Mouse (Mus musculus) forebrain, embryonic 16.5 days (tissue): ENCODE results near the gene Rad51b. TPM values are rescaled to one million over a fixed set of nuclear protein-coding genes. Genes with fewer than 3 reads are reported as not detected.

Experiments
- ATAC-seq: fragments of 200-750 bp; cut with Nextera tagmentation; 2 replicates; pipeline ENCODE4 v1.8.0; 2017; ENCODE audit warnings: mild to moderate bottlenecking, moderate library complexity
- H3K27ac ChIP-seq: fragments of 300-500 bp; sonication (generic); 2 replicates; pipeline ENCODE4 v1.5.1; 2014; ENCODE audit warnings: low read length, control low read depth
- H3K27me3 ChIP-seq: fragments of 300-500 bp; sonication (generic); replicated peaks from 2 replicates; pipeline ENCODE4 v1.6.1; 2014; ENCODE audit warnings: low read length; ENCODE audit not compliant: control insufficient read depth, insufficient read depth
- H3K36me3 ChIP-seq: fragments of 300-500 bp; sonication (generic); 2 replicates; pipeline ENCODE4 v1.6.1; 2014; ENCODE audit not compliant: control insufficient read depth, insufficient read depth
- H3K4me1 ChIP-seq: fragments of 300-500 bp; sonication (generic); replicated peaks from 2 replicates; pipeline ENCODE4 v1.6.1; 2014; ENCODE audit warnings: low read length; ENCODE audit not compliant: control insufficient read depth, insufficient read depth
- H3K4me2 ChIP-seq: fragments of 300-500 bp; sonication (generic); 2 replicates; pipeline ENCODE4 v1.6.1; 2014; ENCODE audit warnings: mild to moderate bottlenecking, low read length, control low read depth
- H3K4me3 ChIP-seq: fragments of 300-500 bp; sonication (generic); replicated peaks from 2 replicates; pipeline ENCODE4 v1.5.1; 2014; ENCODE audit warnings: mild to moderate bottlenecking, low read length, control low read depth
- H3K9ac ChIP-seq: fragments of 300-500 bp; sonication (generic); replicated peaks from 2 replicates; pipeline ENCODE4 v1.6.1; 2014; ENCODE audit warnings: low read depth, low read length, control low read depth
- H3K9me3 ChIP-seq: fragments of 300-500 bp; sonication (generic); 2 replicates; pipeline ENCODE4 v1.6.1; 2016; ENCODE audit warnings: low read length; ENCODE audit not compliant: control insufficient read depth
- WGBS: fragments of 180-500 bp; shearing (Covaris S2); extraction: QIAGEN DNeasy Blood & Tissue Kit; methylation state at CpG from one replicate; pipeline ENCODE4 v1.1.7; 2014; 5-methylcytosine and 5-hydroxymethylcytosine counted together
- polyA plus RNA-seq: library from polyadenylated mRNA; unstranded; fragments of >200 nt; fragmentation: Nextera tagmentation; extraction: Ambion mirVana; gene quantifications from 2 replicates; pipeline ENCODE4 v1.2.1, GENCODE M21; 2015

Gene Rad51b
- polyA plus RNA-seq, 1 experiment from 2014 or later: 2.6 TPM

GRCm38 (mm10) chr12:79820228-79820958 is 523.3 kb downstream of the Rad51b start:
- H3K9ac ChIP-seq: no peak overlapping the region
- H3K36me3 ChIP-seq: no peaks in the 10 kb centered on the region
- WGBS: 81% methylated on average over 8 of the region's 8 CpGs
- no peaks in the 10 kb centered on the region for H3K27me3 ChIP-seq
- no peak overlapping the region for H3K27ac ChIP-seq
- no peak for ATAC-seq
- no peak overlapping the region for H3K4me2 ChIP-seq
- no peak overlapping the region for H3K4me3 ChIP-seq
- no peaks in the 10 kb centered on the region for H3K9me3 ChIP-seq
- H3K4me1 ChIP-seq: no peaks in the 10 kb centered on the region

- Histone ChIP-seq H3K27me3 (no peaks in the 10 kb centered on the region), H3K4me1 (0 out of 2 replicates have a peak, but pooled peaks cover 3% of the 10 kb centered on the region), H3K9ac (no peak overlapping the region), H3K36me3 (no peaks in the 10 kb centered on the region), H3K27ac (no peak overlapping the region), H3K4me2 (no peak overlapping the region), H3K9me3 (no peaks in the 10 kb centered on the region), H3K4me3 (no peak overlapping the region)
- WGBS: 64% methylated on average over 5 of the region's 5 CpGs
- peak; percentile 38; the same call in 1 of the 2 replicates for ATAC-seq
Observed at GRCm38 (mm10) chr12:79821901-79822300, 524.8 kb downstream of the Rad51b start.

GRCm38 (mm10) chr12:79822401-79822800 is 525.3 kb downstream of the Rad51b start:
- Histone ChIP-seq H3K9me3 (no peaks in the 10 kb centered on the region), H3K27me3 (no peaks in the 10 kb centered on the region), H3K4me1 (0 out of 2 replicates have a peak, but pooled peaks cover 3% of the 10 kb centered on the region), H3K9ac (no peak overlapping the region), H3K4me3 (no peak overlapping the region), H3K27ac (no peak overlapping the region), H3K36me3 (no peaks in the 10 kb centered on the region), H3K4me2 (no peak overlapping the region)
- ATAC-seq: no peak
- 76% methylated on average over 2 of the region's 2 CpGs for WGBS

GRCm38 (mm10) chr12:79825922-79826321 is 528.8 kb downstream of the Rad51b start:
- ATAC-seq: no peak
- Histone ChIP-seq H3K27me3 (no peaks in the 10 kb centered on the region), H3K9ac (no peak overlapping the region), H3K4me3 (no peak overlapping the region), H3K4me2 (no peak overlapping the region), H3K4me1 (0 out of 2 replicates have a peak, but pooled peaks cover 3% of the 10 kb centered on the region), H3K27ac (no peak overlapping the region), H3K9me3 (no peaks in the 10 kb centered on the region), H3K36me3 (no peaks in the 10 kb centered on the region)
- 6% methylated on average over 7 of the region's 7 CpGs for WGBS

- H3K9me3 ChIP-seq: no peaks in the 10 kb centered on the region
- no peak overlapping the region for H3K4me2 ChIP-seq
- no peak overlapping the region for H3K9ac ChIP-seq
- no peak overlapping the region for H3K27ac ChIP-seq
- no peaks in the 10 kb centered on the region for H3K36me3 ChIP-seq
- ATAC-seq: no peak
- no peak overlapping the region for H3K4me3 ChIP-seq
- no peaks in the 10 kb centered on the region for H3K27me3 ChIP-seq
- WGBS: 62% methylated on average over 5 of the region's 5 CpGs
- H3K4me1 ChIP-seq: 0 out of 2 replicates have a peak, but pooled peaks cover 3% of the 10 kb centered on the region
Observed at GRCm38 (mm10) chr12:79827233-79827692, 530.2 kb downstream of the Rad51b start.

- no peak for ATAC-seq
- Histone ChIP-seq H3K36me3 (no peaks in the 10 kb centered on the region), H3K4me2 (no peak overlapping the region), H3K9ac (no peak overlapping the region), H3K27ac (no peak overlapping the region), H3K27me3 (no peaks in the 10 kb centered on the region), H3K4me3 (no peak overlapping the region), H3K4me1 (0 out of 2 replicates have a peak, but pooled peaks cover 3% of the 10 kb centered on the region), H3K9me3 (no peaks in the 10 kb centered on the region)
- 62% methylated on average over 4 of the region's 4 CpGs for WGBS
Observed at GRCm38 (mm10) chr12:79827735-79828134, 530.7 kb downstream of the Rad51b start.

- H3K27me3 ChIP-seq: no peaks in the 10 kb centered on the region
- no peak overlapping the region for H3K27ac ChIP-seq
- H3K4me2 ChIP-seq: no peak overlapping the region
- H3K4me1 ChIP-seq: 0 out of 2 replicates have a peak, but pooled peaks cover 3% of the 10 kb centered on the region
- no peak overlapping the region for H3K4me3 ChIP-seq
- no peak for ATAC-seq
- H3K9me3 ChIP-seq: no peaks in the 10 kb centered on the region
- no peak overlapping the region for H3K9ac ChIP-seq
- WGBS: 50% methylated on average over 1 of the region's 1 CpGs
- H3K36me3 ChIP-seq: no peaks in the 10 kb centered on the region
Observed at GRCm38 (mm10) chr12:79830686-79831085, 533.6 kb downstream of the Rad51b start.

- no peaks in the 10 kb centered on the region for H3K27me3 ChIP-seq
- H3K27ac ChIP-seq: no peak overlapping the region
- H3K9ac ChIP-seq: no peak overlapping the region
- H3K36me3 ChIP-seq: no peaks in the 10 kb centered on the region
- 93% methylated on average over 6 of the region's 6 CpGs for WGBS
- H3K4me3 ChIP-seq: no peak overlapping the region
- 0 out of 2 replicates have a peak, but pooled peaks cover 3% of the 10 kb centered on the region for H3K4me1 ChIP-seq
- H3K9me3 ChIP-seq: no peaks in the 10 kb centered on the region
- no peak for ATAC-seq
- no peak overlapping the region for H3K4me2 ChIP-seq
Observed at GRCm38 (mm10) chr12:79832611-79833010, 535.5 kb downstream of the Rad51b start.

- no peaks in the 10 kb centered on the region for H3K36me3 ChIP-seq
- H3K27me3 ChIP-seq: no peaks in the 10 kb centered on the region
- H3K4me1 ChIP-seq: peaks cover 12% of the 10 kb centered on the region; the same call in 1 of the 2 replicates
- no peaks in the 10 kb centered on the region for H3K9me3 ChIP-seq
- 92% methylated on average over 8 of the region's 8 CpGs for WGBS
- H3K4me3 ChIP-seq: no peak overlapping the region
- H3K9ac ChIP-seq: no peak overlapping the region
- no peak for ATAC-seq
- H3K27ac ChIP-seq: no peak overlapping the region
- H3K4me2 ChIP-seq: no peak overlapping the region
Observed at GRCm38 (mm10) chr12:79835521-79835920, 538.4 kb downstream of the Rad51b start.
